Mouse (Mus musculus) ovary, postnatal 14 days (tissue): ENCODE measurements around the gene Edc3.

Experiments
- DNase-seq: peaks from one replicate; pipeline ENCODE4 v3.0.0; 2022; ENCODE audit warnings: low spot score

The Edc3 gene

GRCm38 (mm10) chr9:57761563-57762551 is 53.5 kb downstream of the Edc3 start:
- DNase-seq, result no peak

GRCm38 (mm10) chr9:57762563-57762991 is 54.2 kb downstream of the Edc3 start:
- peak; percentile 29 for DNase-seq

- DNase-seq, result peak; percentile 58
Observed at GRCm38 (mm10) chr9:57764147-57764973, 56.0 kb downstream of the Edc3 start.

GRCm38 (mm10) chr9:57764974-57765363 is 56.6 kb downstream of the Edc3 start:
- DNase-seq, result peak; percentile 94

GRCm38 (mm10) chr9:57765364-57766351 is 57.3 kb downstream of the Edc3 start, which contains the start of gene Clk3:
Gene Clk3, minus strand, starts transcription at chr9:57765860.
- DNase-seq, result peak; percentile 61

- DNase-seq, result no peak
Observed at GRCm38 (mm10) chr9:57766431-57766830, 58.1 kb downstream of the Edc3 start.

GRCm38 (mm10) chr9:57767231-57767630 is 58.9 kb downstream of the Edc3 start:
- DNase-seq, result no peak

GRCm38 (mm10) chr9:57769539-57770069 is 61.3 kb downstream of the Edc3 start:
- no peak for DNase-seq

- DNase-seq, result no peak
Observed at GRCm38 (mm10) chr9:57770214-57770613, 61.9 kb downstream of the Edc3 start.

GRCm38 (mm10) chr9:57770836-57771235 is 62.5 kb downstream of the Edc3 start:
- no peak for DNase-seq

- no peak for DNase-seq
Observed at GRCm38 (mm10) chr9:57773754-57774153, 65.4 kb downstream of the Edc3 start.

- no peak for DNase-seq
Observed at GRCm38 (mm10) chr9:57774168-57774567, 65.8 kb downstream of the Edc3 start.

- no peak for DNase-seq
Observed at GRCm38 (mm10) chr9:57775026-57775425, 66.7 kb downstream of the Edc3 start.

- DNase-seq, result no peak
Observed at GRCm38 (mm10) chr9:57775736-57776135, 67.4 kb downstream of the Edc3 start.

- DNase-seq, result no peak
Observed at GRCm38 (mm10) chr9:57782656-57783055, 74.3 kb downstream of the Edc3 start.

GRCm38 (mm10) chr9:57789733-57790132 is 81.4 kb downstream of the Edc3 start:
- no peak for DNase-seq

GRCm38 (mm10) chr9:57797456-57797855 is 89.1 kb downstream of the Edc3 start:
- no peak for DNase-seq

GRCm38 (mm10) chr9:57798725-57799253 is 90.4 kb downstream of the Edc3 start:
- no peak for DNase-seq

GRCm38 (mm10) chr9:57800325-57800975 is 92.1 kb downstream of the Edc3 start:
- DNase-seq, result no peak
